Mouse (Mus musculus) brain, adult 10 weeks (tissue): Measurements from ENCODE around the gene Arxes2. TPM values are rescaled to one million over a fixed set of nuclear protein-coding genes. Genes with fewer than 3 reads are reported as not detected.

Experiments
- polyA plus RNA-seq: library from polyadenylated mRNA; stranded (reverse); fragments of 350-450 nt; fragmentation: Illumina TruSeq; extraction: RNeasy Lipid Tissue Mini Kit (QIAGEN cat#74804); gene quantifications from one replicate; pipeline ENCODE4 v1.2.3, GENCODE M21; 2015; ENCODE audit warnings: low read depth, low replicate concordance

Gene Arxes2
- polyA plus RNA-seq, result 95.2 TPM

GRCm38 (mm10) chrX:135993664-135994119 lies at the start of gene Arxes2:
Gene Arxes2, plus strand, starts transcription at chrX:135993824.

GRCm38 (mm10) chrX:136032799-136033763 lies 39.5 kb downstream of the Arxes2 start, which contains the start of gene Arxes1:
Gene Arxes1, plus strand, starts transcription at chrX:136033367.

Other genes starting within 250 kb of the Arxes2 start
- gene Bhlhb9, start 196.2 kb upstream of the Arxes2 start, polyA plus RNA-seq, result 58.6 TPM
- gene Gprasp2, start 154.8 kb upstream of the Arxes2 start, polyA plus RNA-seq, result 130 TPM
- 35.9 TPM for gene Arxes1, start 39.5 kb downstream of the Arxes2 start, polyA plus RNA-seq
- gene Bex2, start 74.4 kb downstream of the Arxes2 start, polyA plus RNA-seq, result 501 TPM
- gene Nxf3, start 91.4 kb downstream of the Arxes2 start, polyA plus RNA-seq, result not detected
- gene Bex4, start 145.2 kb downstream of the Arxes2 start, polyA plus RNA-seq, result 52.3 TPM
- 95.4 TPM for gene Tceal8, start 178.5 kb downstream of the Arxes2 start, polyA plus RNA-seq
- 163 TPM for gene Tceal5, start 210.1 kb downstream of the Arxes2 start, polyA plus RNA-seq
- gene Tceal7, start 221.0 kb downstream of the Arxes2 start, polyA plus RNA-seq, result 3.3 TPM
- gene Bex1, start 221.7 kb downstream of the Arxes2 start, polyA plus RNA-seq, result 139 TPM